Mouse (Mus musculus) mouse embryonic stem cell (cell line): ENCODE data around the gene Olfr1564.
"Not testable (repeated sequence)": the region's sequence is repeated elsewhere in the genome, so short reads cannot be mapped to it uniquely, and the experiment has no call there.

Source experiments
- in situ Hi-C, 2 experiments: fragments of 300-500 bp; cut with MboI; formaldehyde crosslinking; loops; 1 replicate in 1 of 2; 3 replicates in 1 of 2; pipeline ENCODE4 v1.14.3; 2019 to 2020; ENCODE audit warnings: low sequenced_read_pairs in 2 of 2, low pct_unique_long_range_greater_than_20kb in 1 of 2, mixed read lengths in 1 of 2; ENCODE audit not compliant: unreplicated experiment in 1 of 2

The Olfr1564 gene

DNA sequence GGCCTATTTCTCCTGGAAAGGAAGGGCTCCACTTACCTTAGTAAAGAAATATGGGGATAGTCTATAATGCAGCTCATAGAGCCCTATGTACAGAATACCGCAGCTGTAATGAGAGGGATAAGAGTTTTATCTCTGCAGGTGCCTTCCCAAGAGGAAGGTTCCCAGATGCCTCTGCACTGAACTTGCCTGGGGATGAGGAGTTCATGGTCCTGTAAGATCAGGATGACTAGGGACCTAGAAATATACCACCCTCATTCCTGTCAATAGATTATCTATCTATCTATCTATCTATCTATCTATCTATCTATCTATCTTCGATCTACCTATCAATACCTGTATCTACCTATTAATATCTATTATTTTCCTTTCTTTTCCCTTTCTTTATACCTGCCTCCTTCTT is at the start of gene Olfr1564:
Gene Olfr1564, minus strand, starts transcription at position 101 of the 400 bp plus-strand sequence.
- in situ Hi-C loops, result no loop called here

GRCm38 (mm10) chr17:33268907-33269306 is 47.4 kb upstream of the Olfr1564 start:
- in situ Hi-C loops, result no loop called here

- in situ Hi-C loops, result no loop called here
Observed at GRCm38 (mm10) chr17:33264376-33264775, 42.9 kb upstream of the Olfr1564 start, which contains the start of gene Olfr63. TSS of gene Olfr63 (plus strand) at chr17:33264676.

GRCm38 (mm10) chr17:33255319-33255657 is 33.8 kb upstream of the Olfr1564 start:
- in situ Hi-C loops, result not testable (repeated sequence)

DNA sequence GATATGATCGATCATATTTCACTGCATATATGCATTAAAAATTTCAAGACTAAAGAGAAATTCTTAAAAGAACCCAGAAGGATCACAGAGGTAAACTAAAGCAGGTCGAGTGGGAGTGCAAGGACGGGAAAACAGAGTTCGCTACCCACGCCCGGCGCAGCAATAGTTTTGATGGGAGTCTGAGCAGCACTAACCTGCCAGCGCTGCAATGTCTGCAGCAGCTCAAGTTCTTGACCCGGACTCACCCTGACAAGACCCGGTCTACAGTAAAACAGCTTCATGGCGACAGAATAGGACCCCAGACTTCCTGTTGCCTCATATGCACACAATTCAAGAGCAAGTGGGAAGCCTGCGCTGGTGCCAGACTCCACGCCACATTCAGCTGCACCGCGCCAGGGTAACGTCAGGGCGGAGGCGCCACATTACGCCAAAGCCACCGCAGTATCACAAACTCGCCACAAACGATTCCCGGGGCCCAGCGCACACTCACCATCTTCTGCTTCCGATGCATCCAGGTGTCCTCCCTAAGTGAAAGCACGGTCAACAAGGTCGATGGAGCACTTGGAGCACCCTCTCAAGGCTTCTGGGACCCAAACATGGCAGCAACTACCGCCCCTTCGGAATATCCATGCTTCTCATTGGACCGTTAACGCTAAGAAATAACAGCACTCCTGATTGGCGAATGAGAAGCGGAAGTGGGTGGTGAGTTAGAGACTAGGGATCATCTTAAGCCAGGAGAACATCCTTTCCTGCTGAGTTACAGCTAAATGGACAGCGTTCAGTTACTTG is 33.2 kb upstream of the Olfr1564 start, which contains the start of gene Zfp955a:
Gene Zfp955a, minus strand, starts transcription at position 616 of the 789 bp plus-strand sequence.
- in situ Hi-C loops, result not testable (repeated sequence)

DNA sequence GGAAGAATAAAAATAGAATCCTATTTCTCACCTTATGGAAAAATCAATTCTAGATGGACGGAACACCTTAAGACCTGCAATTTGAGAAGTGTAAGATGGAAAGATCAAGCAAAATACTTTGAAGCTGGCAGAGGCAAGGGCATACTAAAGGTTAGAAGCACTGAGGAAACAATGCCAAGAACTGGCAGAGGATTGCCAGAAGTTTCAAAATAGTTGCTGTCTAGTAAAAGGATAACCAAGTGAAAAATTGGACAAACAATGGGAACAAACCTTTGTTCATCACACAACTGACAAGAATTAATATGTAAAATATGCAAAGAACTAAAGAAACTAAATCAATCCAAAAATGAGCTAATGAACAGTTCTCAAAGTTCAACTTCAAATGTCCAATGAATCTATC is 15.2 kb upstream of the Olfr1564 start:
- in situ Hi-C loops, result loop anchor here in 1 of 2 experiments (10.0 kb wide), 1 partner anchor 78 kb away; no protein-coding TSS in a partner anchor

DNA sequence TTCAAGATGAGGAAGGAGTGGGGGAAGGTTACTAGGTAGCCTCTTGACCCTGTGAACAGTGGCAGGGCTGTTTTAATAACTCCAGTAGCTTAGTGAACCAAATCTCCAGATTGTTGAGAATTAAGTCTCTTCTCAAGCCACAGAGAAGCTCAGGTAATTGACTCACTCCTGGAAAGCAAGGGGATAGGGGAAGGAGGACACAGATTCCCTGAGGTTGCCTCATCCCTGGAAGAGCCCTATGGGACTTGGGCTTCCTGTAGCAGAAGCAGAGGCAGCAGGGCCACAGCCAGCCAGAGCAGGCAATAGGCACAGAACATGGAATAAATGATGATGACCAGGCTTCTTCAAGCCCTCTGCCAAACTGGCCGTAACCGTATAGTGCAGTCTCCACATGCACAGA is 30.5 kb downstream of the Olfr1564 start, which contains the start of gene Olfr239:
Gene Olfr239, plus strand, starts transcription at position 301 of the 400 bp plus-strand sequence.
- in situ Hi-C loops, result not testable (repeated sequence)

GRCm38 (mm10) chr17:33168147-33168546 is 53.3 kb downstream of the Olfr1564 start, which contains the start of gene Olfr55:
TSS of gene Olfr55 (plus strand) at chr17:33168447.
- in situ Hi-C loops, result not testable (repeated sequence)
